Mouse (Mus musculus): ENCODE measurements at regions not wholly inside any gene's neighbourhood (a gene's known extent, or its start where the extent isn't known, plus 50 kb on each side); places are given as distances from the start of the nearest gene placed in this dataset.
"Not testable (repeated sequence)": the region's sequence is repeated elsewhere in the genome, so short reads cannot be mapped to it uniquely, and the experiment has no call there.

DNA sequence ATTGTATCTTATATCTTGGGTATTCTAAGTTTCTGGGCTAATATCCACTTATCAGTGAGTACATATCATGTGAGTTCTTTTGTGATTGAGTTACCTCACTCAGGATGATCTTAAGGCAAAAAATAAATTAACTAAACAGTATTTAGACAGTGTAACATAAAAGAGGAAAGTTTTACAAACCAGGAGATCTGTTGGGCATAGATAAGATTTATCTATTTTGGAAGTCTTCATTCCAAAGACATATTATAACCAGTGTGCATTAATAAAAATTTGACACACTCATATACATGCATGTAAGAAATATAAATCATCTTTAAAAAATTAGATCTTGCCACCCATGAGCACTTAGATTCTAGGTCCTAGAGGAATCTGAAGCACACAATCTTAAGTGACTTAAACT lies 343.9 kb upstream of the Fam174a start:
- Histone ChIP-seq H3K36me3 (ENCODE audit: control insufficient read depth, insufficient read depth, low read length, poor library complexity, severe bottlenecking) (no peaks in the 10 kb centered on the region), H3K9me3 (replicated peaks; ENCODE audit: control insufficient read depth, insufficient read depth, low read length, poor library complexity, severe bottlenecking) (no peaks in the 10 kb centered on the region), H3K4me3 (ENCODE audit: low read depth, low read length) (no peak overlapping the region), H3K27me3 (ENCODE audit: control insufficient read depth, insufficient read depth, low read length, poor library complexity, severe bottlenecking) (no peaks in the 10 kb centered on the region), H3K27ac (ENCODE audit: insufficient read depth, low read length) (no peak overlapping the region), H3K4me1 (ENCODE audit: control insufficient read depth, insufficient read depth, low read length) (no peaks in the 10 kb centered on the region), H3K9ac (ENCODE audit: low read depth, poor library complexity, severe bottlenecking) (no peak overlapping the region)
- TF ChIP-seq CTCF (IDR thresholded peaks at IDR 0.05; ENCODE audit: low read depth, low read length) (no peak), EP300 (IDR thresholded peaks at IDR 0.05; ENCODE audit: insufficient read depth, low read depth, low read length) (no peak), POLR2A (IDR thresholded peaks at IDR 0.05; ENCODE audit: insufficient read depth, low read length) (no peak)

DNA sequence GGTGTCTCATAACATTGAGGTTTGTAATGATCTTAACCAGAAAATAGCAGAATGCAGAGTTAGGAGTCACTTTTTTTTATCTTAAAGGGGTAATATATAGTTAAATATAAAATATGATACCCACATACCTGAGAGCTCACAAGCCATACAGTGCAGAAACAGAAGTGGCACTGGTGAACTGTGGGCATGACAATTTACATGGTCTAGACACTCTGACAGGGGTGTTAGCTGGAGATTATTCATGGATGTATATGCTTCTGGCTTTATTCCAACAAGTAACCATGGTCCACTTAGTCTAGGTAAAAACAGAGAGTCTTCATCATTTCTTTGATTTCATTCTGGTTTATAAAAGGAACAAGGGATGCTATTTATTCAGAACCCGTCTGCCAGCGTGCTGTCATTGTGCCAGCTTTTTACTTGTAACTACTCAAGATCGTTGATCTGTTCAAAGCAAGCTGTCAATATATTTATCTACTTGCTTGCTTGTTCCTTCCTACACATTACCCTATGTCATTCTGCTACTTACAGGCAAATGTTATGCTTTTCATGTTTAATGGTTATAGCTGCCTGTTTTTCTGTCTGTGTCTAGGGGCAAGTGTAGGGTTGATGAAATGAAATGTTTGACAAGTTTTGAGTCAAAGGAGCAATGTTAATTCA lies 343.2 kb upstream of the Fam174a start:
- H3K36me3 ChIP-seq (ENCODE audit: control insufficient read depth, insufficient read depth, low read length, poor library complexity, severe bottlenecking) = no peaks in the 10 kb centered on the region
- H3K27me3 ChIP-seq (ENCODE audit: control insufficient read depth, insufficient read depth, low read length, poor library complexity, severe bottlenecking) = no peaks in the 10 kb centered on the region
- TF ChIP-seq CTCF (IDR thresholded peaks at IDR 0.05; ENCODE audit: low read depth, low read length) (no peak), EP300 (IDR thresholded peaks at IDR 0.05; ENCODE audit: insufficient read depth, low read depth, low read length) (no peak), POLR2A (IDR thresholded peaks at IDR 0.05; ENCODE audit: insufficient read depth, low read length) (no peak)
- no peak overlapping the region for H3K9ac ChIP-seq (ENCODE audit: low read depth, poor library complexity, severe bottlenecking)
- H3K4me1 ChIP-seq (ENCODE audit: control insufficient read depth, insufficient read depth, low read length) = no peaks in the 10 kb centered on the region
- H3K9me3 ChIP-seq (replicated peaks; ENCODE audit: control insufficient read depth, insufficient read depth, low read length, poor library complexity, severe bottlenecking) = no peaks in the 10 kb centered on the region
- no peak overlapping the region for H3K4me3 ChIP-seq (ENCODE audit: low read depth, low read length)
- no peak overlapping the region for H3K27ac ChIP-seq (ENCODE audit: insufficient read depth, low read length)

DNA sequence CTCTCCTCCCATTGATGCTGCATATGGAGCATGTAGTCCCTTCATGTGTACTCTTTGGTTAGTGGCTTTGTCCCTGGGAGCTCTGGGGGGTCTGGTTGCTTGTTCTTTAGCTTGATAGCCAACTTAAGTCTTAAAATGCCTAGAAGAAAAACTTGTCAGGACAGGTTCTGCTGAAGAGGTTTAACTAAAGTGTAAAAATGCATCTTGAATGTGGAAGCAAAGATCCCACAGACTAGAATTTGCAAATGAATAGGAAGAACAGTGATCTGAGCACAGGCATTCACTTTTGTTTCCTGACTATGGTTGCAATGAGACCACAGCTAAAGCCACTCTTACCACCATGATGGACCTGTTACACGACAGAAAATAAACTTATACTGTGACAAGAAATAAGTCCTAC lies 320.1 kb upstream of the Fam174a start:
- Histone ChIP-seq H3K9ac (ENCODE audit: low read depth, poor library complexity, severe bottlenecking) (no peak overlapping the region), H3K27me3 (ENCODE audit: control insufficient read depth, insufficient read depth, low read length, poor library complexity, severe bottlenecking) (no peaks in the 10 kb centered on the region), H3K4me1 (ENCODE audit: control insufficient read depth, insufficient read depth, low read length) (no peaks in the 10 kb centered on the region), H3K4me3 (ENCODE audit: low read depth, low read length) (no peak overlapping the region), H3K9me3 (replicated peaks; ENCODE audit: control insufficient read depth, insufficient read depth, low read length, poor library complexity, severe bottlenecking) (no peaks in the 10 kb centered on the region), H3K27ac (ENCODE audit: insufficient read depth, low read length) (peak overlapping the region; percentile 17; the same call in 1 of the 2 replicates), H3K36me3 (ENCODE audit: control insufficient read depth, insufficient read depth, low read length, poor library complexity, severe bottlenecking) (no peaks in the 10 kb centered on the region)
- TF ChIP-seq CTCF (IDR thresholded peaks at IDR 0.05; ENCODE audit: low read depth, low read length) = no peak
- no peak for TF ChIP-seq POLR2A (IDR thresholded peaks at IDR 0.05; ENCODE audit: insufficient read depth, low read length)
- TF ChIP-seq EP300 (IDR thresholded peaks at IDR 0.05; ENCODE audit: insufficient read depth, low read depth, low read length) = no peak

DNA sequence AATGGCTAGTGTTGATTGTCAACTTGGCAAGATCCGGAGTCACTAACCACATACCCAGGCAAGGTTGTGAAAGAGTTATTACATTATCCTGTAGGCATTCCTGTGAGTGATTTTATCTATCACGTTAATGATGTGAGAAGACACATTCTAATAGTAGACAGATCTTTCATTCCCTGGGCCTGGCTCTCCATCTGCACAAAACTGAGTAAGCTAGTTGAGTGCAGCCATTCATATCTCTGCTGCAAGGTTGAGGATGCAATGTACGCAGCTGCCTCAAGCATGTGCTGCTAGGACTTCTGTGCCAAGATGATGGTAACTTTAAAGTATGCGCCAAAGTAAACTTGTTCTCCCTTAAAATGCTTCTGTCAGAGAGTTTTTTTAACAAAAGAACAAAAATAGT lies 309.5 kb upstream of the Fam174a start:
- H3K4me3 ChIP-seq (ENCODE audit: low read depth, low read length) = no peak overlapping the region
- no peaks in the 10 kb centered on the region for H3K36me3 ChIP-seq (ENCODE audit: control insufficient read depth, insufficient read depth, low read length, poor library complexity, severe bottlenecking)
- H3K9ac ChIP-seq (ENCODE audit: low read depth, poor library complexity, severe bottlenecking) = no peak overlapping the region
- H3K9me3 ChIP-seq (replicated peaks; ENCODE audit: control insufficient read depth, insufficient read depth, low read length, poor library complexity, severe bottlenecking) = no peaks in the 10 kb centered on the region
- H3K4me1 ChIP-seq (ENCODE audit: control insufficient read depth, insufficient read depth, low read length) = no peaks in the 10 kb centered on the region
- no peaks in the 10 kb centered on the region for H3K27me3 ChIP-seq (ENCODE audit: control insufficient read depth, insufficient read depth, low read length, poor library complexity, severe bottlenecking)
- TF ChIP-seq EP300 (IDR thresholded peaks at IDR 0.05; ENCODE audit: insufficient read depth, low read depth, low read length) (no peak), POLR2A (IDR thresholded peaks at IDR 0.05; ENCODE audit: insufficient read depth, low read length) (no peak), CTCF (IDR thresholded peaks at IDR 0.05; ENCODE audit: low read depth, low read length) (no peak)
- H3K27ac ChIP-seq (ENCODE audit: insufficient read depth, low read length) = no peak overlapping the region

DNA sequence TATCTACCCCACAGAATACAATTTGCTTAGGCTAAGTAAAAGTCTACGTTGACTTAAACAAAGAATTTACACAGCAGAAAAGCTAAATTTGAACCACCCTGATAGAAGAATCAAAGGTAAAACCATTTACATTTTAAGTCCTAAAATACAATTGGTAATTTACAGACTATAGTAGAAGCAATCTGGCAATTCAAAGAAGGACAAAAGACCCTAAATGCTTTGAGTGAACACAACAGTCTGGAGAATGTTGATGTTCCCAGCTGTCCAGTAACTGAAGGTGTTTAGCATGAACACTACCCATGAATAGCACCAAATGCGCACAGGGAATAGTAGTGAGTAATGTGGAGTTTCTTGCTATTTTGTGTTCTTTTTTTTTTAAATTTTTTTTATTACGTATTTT lies 282.8 kb upstream of the Fam174a start:
- H3K36me3 ChIP-seq (ENCODE audit: control insufficient read depth, insufficient read depth, low read length, poor library complexity, severe bottlenecking) = no peaks in the 10 kb centered on the region
- no peaks in the 10 kb centered on the region for H3K27me3 ChIP-seq (ENCODE audit: control insufficient read depth, insufficient read depth, low read length, poor library complexity, severe bottlenecking)
- no peak for TF ChIP-seq EP300 (IDR thresholded peaks at IDR 0.05; ENCODE audit: insufficient read depth, low read depth, low read length)
- TF ChIP-seq POLR2A (IDR thresholded peaks at IDR 0.05; ENCODE audit: insufficient read depth, low read length) = no peak
- TF ChIP-seq CTCF (IDR thresholded peaks at IDR 0.05; ENCODE audit: low read depth, low read length) = no peak
- no peak overlapping the region for H3K4me3 ChIP-seq (ENCODE audit: low read depth, low read length)
- H3K4me1 ChIP-seq (ENCODE audit: control insufficient read depth, insufficient read depth, low read length) = peaks cover 3% of the 10 kb centered on the region
- H3K27ac ChIP-seq (ENCODE audit: insufficient read depth, low read length) = no peak overlapping the region
- H3K9ac ChIP-seq (ENCODE audit: low read depth, poor library complexity, severe bottlenecking) = no peak overlapping the region
- peaks cover 1% of the 10 kb centered on the region for H3K9me3 ChIP-seq (replicated peaks; ENCODE audit: control insufficient read depth, insufficient read depth, low read length, poor library complexity, severe bottlenecking)

DNA sequence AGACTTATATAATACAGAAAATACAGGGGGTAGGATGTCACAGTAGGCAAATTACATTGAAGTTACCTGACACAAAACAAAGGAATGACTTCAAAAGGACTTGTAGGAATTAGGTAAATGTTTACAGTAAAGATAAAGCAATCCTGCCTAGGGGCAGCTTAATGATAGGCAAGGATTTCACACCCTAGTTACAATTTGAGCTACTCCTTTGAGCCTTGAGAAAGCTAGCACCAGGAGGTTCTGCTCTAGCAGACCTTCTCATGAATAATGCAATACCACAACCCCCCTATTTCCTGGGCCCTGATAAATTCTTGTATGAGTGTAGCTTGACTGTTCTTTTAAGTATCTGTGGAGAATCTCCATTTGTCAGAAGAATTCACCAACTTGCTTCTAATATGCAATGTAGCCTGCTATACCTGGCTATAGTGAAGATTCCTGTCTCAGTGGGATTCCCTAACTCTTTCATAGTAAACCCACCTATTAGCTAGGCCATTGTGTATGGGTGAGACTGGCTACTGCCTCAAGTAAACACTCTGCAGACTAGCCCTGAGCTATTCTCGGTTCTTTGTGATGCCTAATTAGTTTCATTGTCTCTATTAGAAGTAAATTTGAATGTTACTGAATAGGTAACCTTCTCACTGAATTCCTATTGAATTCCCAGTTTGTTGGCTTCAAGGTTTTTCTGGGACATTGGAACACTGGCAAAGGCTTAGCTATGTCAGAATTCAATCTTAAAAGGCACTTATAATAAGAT lies 279.6 kb upstream of the Fam174a start:
- not testable (repeated sequence) for H3K9ac ChIP-seq (ENCODE audit: low read depth, poor library complexity, severe bottlenecking); H3K4me1 ChIP-seq (ENCODE audit: control insufficient read depth, insufficient read depth, low read length); H3K27me3 ChIP-seq (ENCODE audit: control insufficient read depth, insufficient read depth, low read length, poor library complexity, severe bottlenecking); H3K4me3 ChIP-seq (ENCODE audit: low read depth, low read length); H3K36me3 ChIP-seq (ENCODE audit: control insufficient read depth, insufficient read depth, low read length, poor library complexity, severe bottlenecking)
- peak overlapping the region; percentile 40; the same call in 1 of the 2 replicates for H3K27ac ChIP-seq (ENCODE audit: insufficient read depth, low read length)
- H3K9me3 ChIP-seq (replicated peaks; ENCODE audit: control insufficient read depth, insufficient read depth, low read length, poor library complexity, severe bottlenecking) = peaks cover 21% of the 10 kb centered on the region
